Mouse (Mus musculus) erythroblast, adult 5-6 weeks (primary cell): ENCODE results near the gene D5Ertd579e. TPM values are rescaled to one million over a fixed set of nuclear protein-coding genes. Genes with fewer than 3 reads are reported as not detected.
A peak's percentile ranks its signal among the peaks of the same experiment; 100 is the strongest.

Source experiments
- ATAC-seq: replicated peaks from 2 replicates; pipeline ENCODE4 v1.8.0; 2016; ENCODE audit warnings: moderate number of reproducible peaks, mild to moderate bottlenecking, moderate TSS enrichment, inconsistent platforms; ENCODE audit not compliant: poor library complexity, low FRiP score, severe bottlenecking
- total RNA-seq, 2 experiments: library from RNA; stranded (forward) in 1 of 2; stranded (reverse) in 1 of 2; fragments of 150-400 nt in 1 of 2; fragments of 200-764, 138-1000 nt in 1 of 2; gene quantifications; 2 replicates each; pipeline versions ENCODE4 v1.2.3 to v1.2.4; 2015 to 2017; ENCODE audit warnings: low replicate concordance in 2 of 2

Gene D5Ertd579e
- total RNA-seq, 2 experiments from 2014 or later = 122 to 226 TPM

DNA sequence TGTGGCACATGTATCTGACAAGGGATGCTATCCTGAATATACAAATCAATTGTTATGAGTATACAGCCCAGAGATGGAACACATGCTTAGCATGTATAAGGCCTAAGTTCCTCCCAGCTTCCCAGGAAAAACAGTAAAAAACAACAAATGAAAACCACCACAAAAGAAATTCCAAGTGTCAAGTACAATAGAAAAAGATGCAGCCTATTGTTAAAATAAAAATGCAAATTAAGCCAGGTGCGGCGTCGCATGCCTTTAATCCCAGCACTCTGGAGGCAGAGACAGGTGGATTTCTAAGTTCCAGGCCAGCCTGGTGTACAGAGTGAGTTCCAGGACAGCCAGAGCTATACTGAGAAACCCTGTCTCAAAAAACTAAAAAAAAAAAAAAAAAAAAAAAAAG is 138.9 kb downstream of the D5Ertd579e start:
- no peak for ATAC-seq

GRCm38 (mm10) chr5:36556289-36556688 is 139.5 kb downstream of the D5Ertd579e start:
- ATAC-seq = no peak

- ATAC-seq = no peak
Observed at GRCm38 (mm10) chr5:36554496-36554895, 141.3 kb downstream of the D5Ertd579e start.

GRCm38 (mm10) chr5:36553886-36554285 is 141.9 kb downstream of the D5Ertd579e start:
- ATAC-seq = no peak

DNA sequence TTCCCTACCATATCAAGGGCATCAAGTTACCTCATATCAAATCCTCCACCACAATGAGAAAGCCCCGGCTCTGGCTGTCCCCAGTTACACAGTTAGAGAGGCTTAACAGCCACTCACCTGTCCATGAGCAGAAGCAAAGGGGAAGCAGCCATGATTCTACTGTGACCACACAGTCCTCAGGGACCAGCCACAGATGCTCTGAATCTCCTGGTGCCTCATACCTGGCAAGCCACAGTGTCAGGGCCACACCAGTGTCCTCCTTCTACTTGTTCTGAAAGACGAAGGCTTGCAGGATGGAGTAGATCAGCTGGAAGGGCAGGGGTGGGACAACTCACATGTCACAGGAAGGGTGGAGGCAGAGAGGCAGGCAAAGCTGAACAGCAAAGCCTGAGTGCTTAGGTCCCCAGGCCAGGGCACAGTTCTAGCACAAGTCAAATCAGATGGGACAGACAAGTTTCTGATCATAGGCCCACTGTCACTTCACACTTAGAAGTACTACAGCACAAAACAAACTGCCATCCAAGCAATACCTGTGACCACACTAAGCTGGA is 142.7 kb downstream of the D5Ertd579e start:
- no peak for ATAC-seq

DNA sequence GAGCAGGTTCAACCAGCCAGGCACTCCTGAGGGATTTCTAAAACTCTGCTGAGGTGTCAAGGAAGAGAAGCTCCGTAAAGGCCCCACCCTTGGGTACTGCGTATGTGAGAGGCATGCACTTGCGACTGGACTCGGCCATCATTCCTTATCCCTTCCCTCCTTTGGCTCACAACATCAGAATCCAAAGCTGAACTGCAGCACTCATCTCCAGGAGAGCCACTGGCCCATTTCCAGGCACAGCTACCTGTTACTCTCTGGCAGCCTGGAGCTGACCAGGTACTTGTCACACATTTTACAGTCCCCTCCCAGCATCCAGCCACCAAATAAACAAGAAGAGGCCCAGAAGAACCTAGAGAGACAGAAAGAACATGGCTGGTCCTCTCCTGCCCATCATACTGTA is 143.4 kb downstream of the D5Ertd579e start:
- 0 out of 2 replicates have a peak, but pooled peaks have one; percentile 36 for ATAC-seq

Other genes with a start within 250 kb of the D5Ertd579e start
- 8.2 and 8.5 TPM in 2 replicates for gene Grpel1, start 231.0 kb downstream of the D5Ertd579e start, total RNA-seq (2015; ENCODE audit: low replicate concordance)
- gene Grpel1, start 231.0 kb downstream of the D5Ertd579e start, total RNA-seq (2017; ENCODE audit: low replicate concordance) = 10.6 and 12.4 TPM in 2 replicates
- 4.8 and 6.5 TPM in 2 replicates for gene Tada2b, start 211.7 kb downstream of the D5Ertd579e start, total RNA-seq (2015; ENCODE audit: low replicate concordance)
- 2.3 and 9.6 TPM in 2 replicates for gene Tada2b, start 211.7 kb downstream of the D5Ertd579e start, total RNA-seq (2017; ENCODE audit: low replicate concordance)
- not detected in 2 replicates for gene Ccdc96, start 211.4 kb downstream of the D5Ertd579e start, total RNA-seq (2015; ENCODE audit: low replicate concordance)
- 0.84 TPM in 1 of 2 replicates, not detected in the other for gene Ccdc96, start 211.4 kb downstream of the D5Ertd579e start, total RNA-seq (2017; ENCODE audit: low replicate concordance)
- gene Tbc1d14, start 102.7 kb downstream of the D5Ertd579e start, total RNA-seq (2015; ENCODE audit: low replicate concordance) = 8.1 and 15.9 TPM in 2 replicates
- 11.3 and 12.1 TPM in 2 replicates for gene Tbc1d14, start 102.7 kb downstream of the D5Ertd579e start, total RNA-seq (2017; ENCODE audit: low replicate concordance)
- 2.3 TPM in 2 replicates for gene Bloc1s4, start 52.6 kb upstream of the D5Ertd579e start, total RNA-seq (2015; ENCODE audit: low replicate concordance)
- 8.3 and 10.0 TPM in 2 replicates for gene Bloc1s4, start 52.6 kb upstream of the D5Ertd579e start, total RNA-seq (2017; ENCODE audit: low replicate concordance)
- gene Mrfap1, start 100.7 kb upstream of the D5Ertd579e start, total RNA-seq (2015; ENCODE audit: low replicate concordance) = 59.8 and 66.9 TPM in 2 replicates
- gene Mrfap1, start 100.7 kb upstream of the D5Ertd579e start, total RNA-seq (2017; ENCODE audit: low replicate concordance) = 68.3 and 88.4 TPM in 2 replicates
- 5.2 and 12.3 TPM in 2 replicates for gene Man2b2, start 134.6 kb upstream of the D5Ertd579e start, total RNA-seq (2015; ENCODE audit: low replicate concordance)
- gene Man2b2, start 134.6 kb upstream of the D5Ertd579e start, total RNA-seq (2017; ENCODE audit: low replicate concordance) = 3.1 and 3.7 TPM in 2 replicates
- gene Ppp2r2c, start 172.5 kb upstream of the D5Ertd579e start, total RNA-seq (2015; ENCODE audit: low replicate concordance) = not detected in 2 replicates
- gene Ppp2r2c, start 172.5 kb upstream of the D5Ertd579e start, total RNA-seq (2017; ENCODE audit: low replicate concordance) = 0.26 TPM in 1 of 2 replicates, not detected in the other